Mouse (Mus musculus) neural tube, embryonic 11.5 days (tissue): Measurements from ENCODE around the gene Ngly1. TPM values are rescaled to one million over a fixed set of nuclear protein-coding genes. Genes with fewer than 3 reads are reported as not detected.
A peak's percentile ranks its signal among the peaks of the same experiment; 100 is the strongest.

Experiments used
- ATAC-seq: fragments of 200-750 bp; cut with Nextera tagmentation; 2 replicates; pipeline ENCODE4 v1.8.0; 2017; ENCODE audit warnings: moderate number of reproducible peaks, mild to moderate bottlenecking, moderate TSS enrichment, moderate library complexity; ENCODE audit not compliant: insufficient read depth, low FRiP score, low TSS enrichment
- DNase-seq: peaks from one replicate; pipeline ENCODE4 v3.0.0-alpha.2; 2015; ENCODE audit warnings: low spot score
- H3K27ac ChIP-seq: fragments of 300-500 bp; sonication (generic); 2 replicates; pipeline ENCODE4 v1.5.1; 2014; ENCODE audit warnings: low read depth, mild to moderate bottlenecking, low read length
- H3K27me3 ChIP-seq: fragments of 300-500 bp; sonication (generic); 2 replicates; pipeline ENCODE4 v1.6.1; 2014; ENCODE audit warnings: mild to moderate bottlenecking, low read length, mixed read lengths; ENCODE audit not compliant: control insufficient read depth, insufficient read depth
- H3K36me3 ChIP-seq: fragments of 300-500 bp; sonication (generic); 2 replicates; pipeline ENCODE4 v1.6.1; 2014; ENCODE audit warnings: mild to moderate bottlenecking, low read length, moderate library complexity, mixed read lengths; ENCODE audit not compliant: control insufficient read depth, insufficient read depth
- H3K4me1 ChIP-seq: fragments of 300-500 bp; sonication (generic); 2 replicates; pipeline ENCODE4 v1.6.1; 2014; ENCODE audit warnings: low read length, mixed read lengths; ENCODE audit not compliant: control insufficient read depth, insufficient read depth
- H3K4me2 ChIP-seq: fragments of 300-500 bp; sonication (generic); 2 replicates; pipeline ENCODE4 v1.6.1; 2014; ENCODE audit warnings: low read depth, mild to moderate bottlenecking, moderate library complexity
- H3K4me3 ChIP-seq: fragments of 300-500 bp; sonication (generic); 2 replicates; pipeline ENCODE4 v1.5.1; 2014; ENCODE audit warnings: low read depth, low read length
- H3K9ac ChIP-seq: fragments of 300-500 bp; sonication (generic); 2 replicates; pipeline ENCODE4 v1.6.1; 2014; ENCODE audit warnings: mild to moderate bottlenecking, low read length
- H3K9me3 ChIP-seq: fragments of 300-500 bp; sonication (generic); 2 replicates; pipeline ENCODE4 v1.6.1; 2016; ENCODE audit warnings: low read length; ENCODE audit not compliant: control insufficient read depth
- WGBS: fragments of 180-500 bp; shearing (Covaris S2); extraction: QIAGEN DNeasy Blood & Tissue Kit; methylation state at CpG from one replicate; pipeline ENCODE4 v1.1.7; 2014; 5-methylcytosine and 5-hydroxymethylcytosine counted together
- polyA plus RNA-seq: library from polyadenylated mRNA; unstranded; fragments of >200 nt; fragmentation: Nextera tagmentation; extraction: Ambion mirVana; gene quantifications from 2 replicates; pipeline ENCODE4 v1.2.1, GENCODE M21; 2014

Ngly1 gene
- polyA plus RNA-seq, result 20.1 and 21.6 TPM in 2 replicates

GRCm38 (mm10) chr14:16249171-16249874 is at the start of gene Ngly1, which contains the start of gene Oxsm:
Ngly1 (plus strand) TSS chr14:16249280.
Oxsm (minus strand) TSS chr14:16249808.
- WGBS, result 1% methylated on average over 53 of the region's 65 CpGs

GRCm38 (mm10) chr14:16200220-16200912 is 48.7 kb upstream of the Ngly1 start:
- no peaks in the 10 kb centered on the region for H3K9me3 ChIP-seq
- H3K4me3 ChIP-seq, result no peak overlapping the region
- H3K27ac ChIP-seq, result no peak overlapping the region
- H3K4me1 ChIP-seq, result no peaks in the 10 kb centered on the region
- no peak overlapping the region for H3K4me2 ChIP-seq
- H3K27me3 ChIP-seq, result no peaks in the 10 kb centered on the region
- DNase-seq (no peak), ATAC-seq (0 out of 2 replicates have a peak, but pooled peaks have one; percentile 1)
- no peak overlapping the region for H3K9ac ChIP-seq
- 40% methylated on average over 6 of the region's 6 CpGs for WGBS
- H3K36me3 ChIP-seq, result no peaks in the 10 kb centered on the region

More at GRCm38 (mm10) chr14:16249171-16249874, at the start of gene Ngly1, which contains the start of gene Oxsm:
- ATAC-seq, result peak; percentile 99
- Histone ChIP-seq H3K27me3 (no peaks in the 10 kb centered on the region), H3K27ac (peak within 1 kb of the TSS; percentile 75), H3K4me3 (peak within 1 kb of the TSS; percentile 65), H3K4me1 (no peaks in the 10 kb centered on the region), H3K9ac (peak within 1 kb of the TSS; percentile 92), H3K4me2 (peak within 1 kb of the TSS; percentile 78), H3K36me3 (no peaks in the 10 kb centered on the region), H3K9me3 (no peaks in the 10 kb centered on the region)
- peak; percentile 89 for DNase-seq

GRCm38 (mm10) chr14:16200969-16201638 is 48.0 kb upstream of the Ngly1 start:
- ATAC-seq, result peak; percentile 93
- 36% methylated on average over 8 of the region's 8 CpGs for WGBS

DNA sequence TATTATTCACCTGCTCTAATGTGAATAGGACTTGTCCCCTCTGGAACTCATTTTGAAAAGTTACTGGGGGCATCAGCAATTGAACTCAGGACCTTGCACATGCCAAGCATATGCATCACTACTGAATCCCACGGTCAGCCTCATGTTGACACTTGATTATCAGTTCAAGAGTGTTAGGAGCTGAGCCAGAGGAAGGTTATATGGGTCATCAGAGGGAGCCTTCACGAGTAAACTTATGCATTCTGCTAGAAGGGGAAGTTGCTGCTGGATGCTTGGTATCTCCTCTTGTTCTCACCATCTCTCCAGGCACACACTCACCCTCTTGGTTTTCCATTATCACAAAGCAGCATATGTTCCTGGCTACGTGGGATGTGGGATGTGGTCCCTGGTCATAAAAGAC is 47.4 kb upstream of the Ngly1 start:
- H3K4me2 ChIP-seq, result no peak overlapping the region
- no peaks in the 10 kb centered on the region for H3K9me3 ChIP-seq
- no peaks in the 10 kb centered on the region for H3K36me3 ChIP-seq
- no peak overlapping the region for H3K9ac ChIP-seq
- DNase-seq (no peak), ATAC-seq (peak; percentile 16; the same call in 1 of the 2 replicates)
- H3K4me3 ChIP-seq, result no peak overlapping the region
- H3K27ac ChIP-seq, result no peak overlapping the region
- no peaks in the 10 kb centered on the region for H3K4me1 ChIP-seq
- 61% methylated on average over 3 of the region's 3 CpGs for WGBS
- no peaks in the 10 kb centered on the region for H3K27me3 ChIP-seq

More at GRCm38 (mm10) chr14:16200969-16201638, 48.0 kb upstream of the Ngly1 start:
- H3K36me3 ChIP-seq, result no peaks in the 10 kb centered on the region
- no peaks in the 10 kb centered on the region for H3K27me3 ChIP-seq
- no peaks in the 10 kb centered on the region for H3K9me3 ChIP-seq
- no peak overlapping the region for H3K27ac ChIP-seq
- no peak overlapping the region for H3K9ac ChIP-seq
- no peak overlapping the region for H3K4me2 ChIP-seq
- H3K4me1 ChIP-seq, result no peaks in the 10 kb centered on the region
- peak; percentile 82 for DNase-seq
- H3K4me3 ChIP-seq, result no peak overlapping the region

- H3K36me3 ChIP-seq, result no peaks in the 10 kb centered on the region
- H3K27ac ChIP-seq, result no peak overlapping the region
- H3K4me2 ChIP-seq, result no peak overlapping the region
- no peaks in the 10 kb centered on the region for H3K27me3 ChIP-seq
- DNase-seq, result no peak
- H3K4me3 ChIP-seq, result no peak overlapping the region
- no peaks in the 10 kb centered on the region for H3K9me3 ChIP-seq
- H3K9ac ChIP-seq, result no peak overlapping the region
- no peak for ATAC-seq
- H3K4me1 ChIP-seq, result no peaks in the 10 kb centered on the region
Measured at GRCm38 (mm10) chr14:16207722-16208121, 41.4 kb upstream of the Ngly1 start.

DNA sequence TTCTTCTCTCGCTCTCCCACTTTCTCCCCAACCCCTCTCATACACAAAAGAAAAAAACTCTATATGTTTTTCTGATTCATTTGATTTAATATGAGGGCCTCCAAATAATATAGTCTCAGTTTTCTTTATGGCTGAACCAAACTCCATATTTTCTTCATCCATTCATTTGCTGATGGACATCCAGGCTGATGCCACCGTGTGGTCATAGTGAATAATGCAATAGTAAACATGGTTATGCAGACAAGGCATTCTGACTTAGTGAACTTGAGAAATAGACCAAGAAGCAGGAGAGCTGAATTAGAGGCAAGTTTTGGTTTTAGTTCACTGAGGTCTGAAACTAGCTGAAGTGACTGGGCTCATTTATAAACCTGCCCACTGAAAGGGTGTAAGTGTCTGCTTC is 30.1 kb upstream of the Ngly1 start:
- Histone ChIP-seq H3K4me1 (no peaks in the 10 kb centered on the region), H3K9me3 (no peaks in the 10 kb centered on the region), H3K27ac (no peak overlapping the region), H3K27me3 (no peaks in the 10 kb centered on the region), H3K4me3 (no peak overlapping the region), H3K9ac (no peak overlapping the region), H3K36me3 (no peaks in the 10 kb centered on the region), H3K4me2 (no peak overlapping the region)
- ATAC-seq (no peak), DNase-seq (no peak)
- WGBS, result 58% methylated on average over 2 of the region's 2 CpGs

DNA sequence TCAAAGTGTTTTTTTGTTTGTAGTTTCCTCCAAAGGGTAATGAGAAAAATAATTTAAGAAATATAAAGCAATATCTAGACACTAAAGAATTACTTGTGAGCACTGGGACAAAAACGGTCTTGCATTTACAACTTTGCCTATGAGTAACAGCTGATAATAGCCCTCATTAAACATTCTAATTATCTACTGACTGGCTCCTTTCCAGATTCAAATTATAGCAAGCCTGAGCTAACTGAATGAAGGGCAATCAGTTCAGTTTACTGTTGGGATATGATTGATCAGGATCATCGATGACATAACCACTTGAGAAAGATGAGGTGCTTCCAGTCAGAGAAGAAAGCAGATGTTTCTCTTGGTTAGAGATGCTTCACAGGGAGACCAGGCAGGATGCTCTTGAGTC is 19.7 kb upstream of the Ngly1 start:
- Histone ChIP-seq H3K27me3 (no peaks in the 10 kb centered on the region), H3K4me1 (no peaks in the 10 kb centered on the region), H3K4me3 (no peak overlapping the region), H3K9me3 (no peaks in the 10 kb centered on the region), H3K27ac (no peak overlapping the region), H3K36me3 (no peaks in the 10 kb centered on the region), H3K9ac (no peak overlapping the region), H3K4me2 (no peak overlapping the region)
- ATAC-seq (no peak), DNase-seq (no peak)
- 84% methylated on average over 2 of the region's 2 CpGs for WGBS

GRCm38 (mm10) chr14:16230581-16230980 is 18.5 kb upstream of the Ngly1 start:
- no peak overlapping the region for H3K4me3 ChIP-seq
- DNase-seq (no peak), ATAC-seq (no peak)
- no peaks in the 10 kb centered on the region for H3K27me3 ChIP-seq
- no peak overlapping the region for H3K27ac ChIP-seq
- H3K4me2 ChIP-seq, result no peak overlapping the region
- no peaks in the 10 kb centered on the region for H3K4me1 ChIP-seq
- no peak overlapping the region for H3K9ac ChIP-seq
- no peaks in the 10 kb centered on the region for H3K9me3 ChIP-seq
- H3K36me3 ChIP-seq, result no peaks in the 10 kb centered on the region
